Mouse (Mus musculus): ENCODE results near the gene Kif23.

The Kif23 gene

GRCm38 (mm10) chr9:61914203-61914916 lies 32.2 kb downstream of the Kif23 start, which contains the start of gene Rplp1:
TSS of gene Rplp1 (minus strand) at chr9:61914542.
- Histone ChIP-seq H3K9me3 (ENCODE audit: low read length) (no peaks in the 10 kb centered on the region), H3K4me1 (replicated peaks; ENCODE audit: low read depth, low read length) (peaks cover 24% of the 10 kb centered on the region), H3K27me3 (ENCODE audit: insufficient read depth, low read length) (no peaks in the 10 kb centered on the region), H3K36me3 (ENCODE audit: insufficient read depth, low read length) (peaks cover 54% of the 10 kb centered on the region), H3K4me3 (replicated peaks; ENCODE audit: low read length) (peak within 1 kb of the TSS; percentile 91)
- TF ChIP-seq CTCF (conservative IDR thresholded peaks at IDR 0.05; ENCODE audit: low read length) (no peak), POU5F1 (IDR thresholded peaks at IDR 0.05; ENCODE audit: borderline replicate concordance, low read length) (no peak), NANOG (IDR thresholded peaks at IDR 0.05; ENCODE audit: borderline replicate concordance, low read length) (no peak)

DNA sequence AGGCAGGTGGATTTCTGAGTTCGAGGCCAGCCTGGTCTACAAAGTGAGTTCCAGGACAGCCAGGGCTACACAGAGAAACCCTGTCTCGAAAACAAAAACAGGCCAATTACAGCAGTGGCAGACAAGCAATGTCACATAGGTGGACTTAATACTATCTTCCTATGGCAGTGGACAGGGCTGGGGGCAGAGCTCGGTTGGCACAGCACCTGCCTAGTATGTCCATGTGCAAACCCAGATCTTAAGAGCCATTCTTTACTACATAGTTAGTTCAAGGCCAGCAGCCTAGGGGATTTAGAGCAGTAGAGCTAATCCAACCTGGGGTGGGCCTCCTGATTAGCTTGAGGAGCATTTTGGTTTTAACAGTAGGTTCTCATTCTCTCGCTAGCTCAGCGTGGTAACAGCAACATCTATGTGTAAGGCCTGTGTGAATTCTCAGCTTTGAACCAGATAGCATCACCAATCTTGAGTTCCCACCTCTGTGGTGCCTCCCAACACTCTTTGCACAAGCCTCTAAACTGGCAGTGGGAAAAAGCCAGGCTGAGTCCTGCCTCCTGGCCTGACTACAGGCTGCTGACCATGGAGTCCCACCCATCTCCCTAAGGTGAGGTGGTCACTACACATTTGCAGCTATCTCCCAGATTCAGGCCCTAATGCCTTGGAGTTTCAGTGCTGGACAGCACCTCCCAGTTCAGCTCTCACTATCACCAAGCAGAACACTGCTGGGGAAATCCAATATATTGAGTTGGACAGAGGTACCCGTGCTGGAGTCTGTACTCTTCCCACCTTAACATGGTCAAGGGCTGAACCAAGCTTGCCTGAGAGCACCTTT lies 35.1 kb downstream of the Kif23 start:
- 0 out of 2 replicates have a peak overlapping the region, but pooled peaks have one; percentile 26 for H3K4me3 ChIP-seq (replicated peaks; ENCODE audit: low read length)
- no peaks in the 10 kb centered on the region for H3K9me3 ChIP-seq (ENCODE audit: low read length)
- peaks cover 39% of the 10 kb centered on the region for H3K36me3 ChIP-seq (ENCODE audit: insufficient read depth, low read length)
- TF ChIP-seq CTCF (conservative IDR thresholded peaks at IDR 0.05; ENCODE audit: low read length) (no peak), POU5F1 (IDR thresholded peaks at IDR 0.05; ENCODE audit: borderline replicate concordance, low read length) (no peak), NANOG (IDR thresholded peaks at IDR 0.05; ENCODE audit: borderline replicate concordance, low read length) (no peak)
- no peaks in the 10 kb centered on the region for H3K27me3 ChIP-seq (ENCODE audit: insufficient read depth, low read length)
- H3K4me1 ChIP-seq (replicated peaks; ENCODE audit: low read depth, low read length) = peaks cover 25% of the 10 kb centered on the region

DNA sequence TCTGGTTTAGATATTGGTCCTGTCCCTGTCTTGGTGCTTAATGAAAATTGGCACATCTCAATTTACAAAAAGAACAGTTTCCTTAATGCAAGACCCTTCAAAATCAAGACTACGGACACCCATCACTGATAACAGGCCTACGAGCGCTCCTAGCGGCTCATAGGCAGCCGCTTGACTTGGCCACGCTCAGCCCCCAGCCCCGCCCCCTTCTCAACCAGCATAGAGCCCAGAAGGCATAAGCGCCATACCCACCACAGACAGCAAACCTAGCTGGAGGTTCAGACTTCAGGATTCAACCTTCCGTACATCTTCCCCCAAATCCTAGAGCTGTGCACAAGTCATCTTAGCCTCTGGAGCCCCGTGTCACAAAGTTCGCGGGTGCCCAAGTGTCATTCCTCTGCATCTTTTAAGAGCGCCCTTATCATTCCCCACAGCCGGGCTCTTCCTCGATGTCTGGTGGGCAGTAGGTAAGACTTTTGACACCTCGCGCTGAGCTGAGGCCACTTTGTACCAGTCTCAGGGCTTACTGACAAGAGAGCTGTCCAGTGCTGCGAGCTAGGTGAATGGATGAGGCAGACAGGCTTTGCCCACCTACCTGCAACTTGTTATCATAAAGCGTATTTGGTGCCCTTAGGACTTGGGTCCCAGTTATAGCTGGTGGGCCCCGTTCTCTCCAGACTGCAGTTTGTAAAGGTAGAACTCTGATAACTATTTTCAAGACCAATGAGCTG lies 35.9 kb downstream of the Kif23 start:
- Histone ChIP-seq H3K27me3 (ENCODE audit: insufficient read depth, low read length) (no peaks in the 10 kb centered on the region), H3K4me3 (replicated peaks; ENCODE audit: low read length) (no peak overlapping the region), H3K9me3 (ENCODE audit: low read length) (no peaks in the 10 kb centered on the region), H3K36me3 (ENCODE audit: insufficient read depth, low read length) (peaks cover 33% of the 10 kb centered on the region), H3K4me1 (replicated peaks; ENCODE audit: low read depth, low read length) (peaks cover 18% of the 10 kb centered on the region)
- no peak for TF ChIP-seq POU5F1 (IDR thresholded peaks at IDR 0.05; ENCODE audit: borderline replicate concordance, low read length)
- TF ChIP-seq CTCF (conservative IDR thresholded peaks at IDR 0.05; ENCODE audit: low read length) = peak; percentile 52

DNA sequence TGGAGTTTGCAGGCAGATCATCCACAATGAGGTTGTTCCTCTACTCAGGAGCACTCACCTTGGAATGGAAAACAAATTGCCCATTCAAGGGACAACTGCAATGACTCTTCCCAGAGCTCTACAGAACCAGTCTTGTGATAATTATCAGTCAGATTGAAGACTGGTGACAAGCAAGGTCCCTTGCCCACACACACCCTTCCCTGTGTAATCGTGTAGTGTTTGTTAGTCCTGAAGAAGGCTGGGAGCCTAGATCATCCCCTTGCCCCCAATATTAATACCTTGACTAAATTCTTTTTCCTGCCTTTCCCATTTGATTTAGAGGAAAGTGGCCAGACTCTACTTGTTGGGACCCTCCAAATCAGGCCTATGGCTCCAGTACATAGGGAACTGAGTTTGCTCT lies 36.9 kb downstream of the Kif23 start:
- H3K27me3 ChIP-seq (ENCODE audit: insufficient read depth, low read length) = no peaks in the 10 kb centered on the region

GRCm38 (mm10) chr9:61908832-61909407 lies 37.7 kb downstream of the Kif23 start:
- Histone ChIP-seq H3K4me1 (replicated peaks; ENCODE audit: low read depth, low read length) (peaks cover 18% of the 10 kb centered on the region), H3K4me3 (replicated peaks; ENCODE audit: low read length) (no peak overlapping the region)

More for the DNA sequence above, 36.9 kb downstream of the Kif23 start:
- Histone ChIP-seq H3K4me1 (replicated peaks; ENCODE audit: low read depth, low read length) (peaks cover 12% of the 10 kb centered on the region), H3K36me3 (ENCODE audit: insufficient read depth, low read length) (peaks cover 33% of the 10 kb centered on the region), H3K9me3 (ENCODE audit: low read length) (no peaks in the 10 kb centered on the region), H3K4me3 (replicated peaks; ENCODE audit: low read length) (no peak overlapping the region)
- TF ChIP-seq NANOG (IDR thresholded peaks at IDR 0.05; ENCODE audit: borderline replicate concordance, low read length) (no peak), POU5F1 (IDR thresholded peaks at IDR 0.05; ENCODE audit: borderline replicate concordance, low read length) (no peak)

DNA sequence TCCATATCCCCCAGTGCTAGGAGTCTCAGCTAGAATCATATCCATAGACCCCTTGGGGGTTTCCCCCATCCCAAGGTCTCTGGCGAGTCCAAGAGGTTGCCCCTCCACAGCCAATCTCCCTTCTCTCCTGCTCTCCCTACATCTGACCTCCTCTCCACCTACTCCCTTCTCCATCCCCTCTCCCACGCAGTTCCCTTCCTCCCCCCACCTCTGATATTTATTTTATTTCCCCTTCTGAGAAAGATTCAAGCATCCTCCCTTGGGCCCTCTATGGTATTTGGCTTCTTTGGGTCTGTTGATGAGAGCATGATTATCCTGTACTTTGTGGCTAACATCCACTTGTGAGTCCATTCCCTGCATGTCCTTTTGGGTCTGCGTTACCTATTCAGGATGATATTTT lies 38.2 kb downstream of the Kif23 start:
- Histone ChIP-seq H3K9me3 (ENCODE audit: low read length) (no peaks in the 10 kb centered on the region), H3K27me3 (ENCODE audit: insufficient read depth, low read length) (no peaks in the 10 kb centered on the region), H3K4me3 (replicated peaks; ENCODE audit: low read length) (no peak overlapping the region), H3K36me3 (ENCODE audit: insufficient read depth, low read length) (peaks cover 26% of the 10 kb centered on the region), H3K4me1 (replicated peaks; ENCODE audit: low read depth, low read length) (peaks cover 18% of the 10 kb centered on the region)
- TF ChIP-seq CTCF (conservative IDR thresholded peaks at IDR 0.05; ENCODE audit: low read length) (no peak), POU5F1 (IDR thresholded peaks at IDR 0.05; ENCODE audit: borderline replicate concordance, low read length) (no peak), NANOG (IDR thresholded peaks at IDR 0.05; ENCODE audit: borderline replicate concordance, low read length) (no peak)

More at GRCm38 (mm10) chr9:61908832-61909407, 37.7 kb downstream of the Kif23 start:
- peaks cover 32% of the 10 kb centered on the region for H3K36me3 ChIP-seq (ENCODE audit: insufficient read depth, low read length)
- no peaks in the 10 kb centered on the region for H3K27me3 ChIP-seq (ENCODE audit: insufficient read depth, low read length)
- TF ChIP-seq CTCF (conservative IDR thresholded peaks at IDR 0.05; ENCODE audit: low read length) = no peak
- TF ChIP-seq POU5F1 (IDR thresholded peaks at IDR 0.05; ENCODE audit: borderline replicate concordance, low read length) = no peak
- TF ChIP-seq NANOG (IDR thresholded peaks at IDR 0.05; ENCODE audit: borderline replicate concordance, low read length) = no peak
- H3K9me3 ChIP-seq (ENCODE audit: low read length) = no peaks in the 10 kb centered on the region

GRCm38 (mm10) chr9:61907621-61908295 lies 38.8 kb downstream of the Kif23 start:
- Histone ChIP-seq H3K4me1 (replicated peaks; ENCODE audit: low read depth, low read length) (peaks cover 18% of the 10 kb centered on the region), H3K27me3 (ENCODE audit: insufficient read depth, low read length) (no peaks in the 10 kb centered on the region), H3K4me3 (replicated peaks; ENCODE audit: low read length) (no peak overlapping the region), H3K9me3 (ENCODE audit: low read length) (no peaks in the 10 kb centered on the region), H3K36me3 (ENCODE audit: insufficient read depth, low read length) (peaks cover 20% of the 10 kb centered on the region)
- TF ChIP-seq NANOG (IDR thresholded peaks at IDR 0.05; ENCODE audit: borderline replicate concordance, low read length) (no peak), POU5F1 (IDR thresholded peaks at IDR 0.05; ENCODE audit: borderline replicate concordance, low read length) (no peak), CTCF (conservative IDR thresholded peaks at IDR 0.05; ENCODE audit: low read length) (no peak)
